Mouse (Mus musculus): ENCODE data around the gene Znrf2.

GRCm38 (mm10) chr6:54788493-54788892 lies 28.2 kb upstream of the Znrf2 start:
- TF ChIP-seq MAX (IDR thresholded peaks at IDR 0.05) (peak; percentile 63), CTCF (IDR thresholded peaks at IDR 0.05; ENCODE audit: control insufficient read depth, insufficient read depth, insufficient read length) (no peak), MYOG (IDR thresholded peaks at IDR 0.05; ENCODE audit: control insufficient read depth, extremely low read depth, insufficient read length) (no peak), FOSL1 (IDR thresholded peaks at IDR 0.05; ENCODE audit: insufficient read depth, low read length, poor library complexity, severe bottlenecking) (no peak), MYOD1 (IDR thresholded peaks at IDR 0.05; ENCODE audit: control insufficient read depth, insufficient read length, low read depth) (peak; percentile 13), USF1 (IDR thresholded peaks at IDR 0.05; ENCODE audit: low read depth) (peak; percentile 51)
